In the genomic region with DNA sequence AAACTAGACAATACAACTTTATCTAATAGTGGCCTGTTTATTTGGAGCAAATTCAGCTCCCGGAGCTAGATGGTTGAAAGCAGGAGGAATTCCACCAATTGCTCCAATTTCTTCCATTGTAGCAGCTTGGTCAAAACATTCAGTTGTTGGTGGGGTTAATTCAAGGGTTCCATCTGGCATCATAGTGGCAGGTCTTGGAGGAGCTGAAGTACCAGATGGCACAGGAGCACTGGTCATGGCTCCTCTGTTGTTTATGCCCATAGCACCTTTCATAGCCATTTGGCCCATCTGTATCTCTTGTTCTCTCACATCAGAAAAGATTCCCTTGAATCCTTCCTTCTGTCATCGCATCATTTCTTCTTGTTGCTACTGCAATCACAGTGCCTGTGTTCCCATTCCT, we compare ENCODE assay signal across 17 mouse cellular contexts. TPM values are rescaled to one million over a fixed set of nuclear protein-coding genes. Genes with fewer than 3 reads are reported as not detected.
"Had no signal": no experiment of that assay in that cellular context is flagged by ENCODE, and none has a peak within 500 bp of the region (broad histone marks: within the 10 kb centered on the region; RNA-seq: fewer than 3 reads in every experiment).

No protein-coding gene starts in this region.

- H3K4me3 ChIP-seq: limb, embryonic 15.5 days; liver, embryonic 12.5 days; midbrain, embryonic 10.5 days; neural tube, embryonic 13.5 days had no signal

- H3K27me3 ChIP-seq: limb, embryonic 15.5 days; liver, embryonic 12.5 days; neural tube, embryonic 13.5 days had no signal

- H3K27ac ChIP-seq: limb, embryonic 15.5 days; liver, embryonic 12.5 days; midbrain, embryonic 10.5 days; neural tube, embryonic 13.5 days had no signal

- H3K4me1 ChIP-seq: limb, embryonic 15.5 days; liver, embryonic 12.5 days; neural tube, embryonic 13.5 days had no signal

- H3K9ac ChIP-seq: limb, embryonic 15.5 days; liver, embryonic 12.5 days; lung, embryonic 14.5 days; neural tube, embryonic 13.5 days had no signal

- H3K36me3 ChIP-seq: limb, embryonic 15.5 days; liver, embryonic 12.5 days; midbrain, embryonic 10.5 days; neural tube, embryonic 13.5 days had no signal

- H3K9me3 ChIP-seq: limb, embryonic 15.5 days; liver, embryonic 12.5 days; midbrain, embryonic 10.5 days; neural tube, embryonic 13.5 days had no signal

- ATAC-seq: liver, embryonic 12.5 days had no signal

- DNase-seq: kidney, postnatal 25 days; layer of hippocampus, postnatal 36 days; lung, embryonic 14.5 days; lung, postnatal 10 days; midbrain, embryonic 14.5 days; right cerebral cortex, adult 18-20 months; right cerebral cortex, postnatal 25 days had no signal

- H3K4me2 ChIP-seq: limb, embryonic 15.5 days; liver, embryonic 12.5 days; lung, embryonic 14.5 days; neural tube, embryonic 13.5 days had no signal

RNA-seq across cellular contexts. Expression of a gene that starts 2.7 kb away (rescaled TPM):
- polyA plus RNA-seq: kidney, embryonic 16.5 days; limb, embryonic 11.5 days; limb, embryonic 15.5 days; liver, embryonic 12.5 days; liver, embryonic 16.5 days; lung, embryonic 14.5 days; midbrain, embryonic 10.5 days; midbrain, embryonic 14.5 days; neural tube, embryonic 13.5 days; small intestine, adult 2 months; stomach, embryonic 16.5 days; thymus, postnatal 0 days had no signal

RNA-seq across cellular contexts. Expression of a gene that starts 12.3 kb away (rescaled TPM):
- polyA plus RNA-seq: kidney, embryonic 16.5 days; limb, embryonic 11.5 days; limb, embryonic 15.5 days; liver, embryonic 12.5 days; liver, embryonic 16.5 days; lung, embryonic 14.5 days; midbrain, embryonic 10.5 days; midbrain, embryonic 14.5 days; neural tube, embryonic 13.5 days; small intestine, adult 2 months; stomach, embryonic 16.5 days; thymus, postnatal 0 days had no signal

RNA-seq across cellular contexts. Expression of a gene that starts 29.7 kb away (rescaled TPM):
- polyA plus RNA-seq: kidney, embryonic 16.5 days; limb, embryonic 11.5 days; limb, embryonic 15.5 days; liver, embryonic 12.5 days; liver, embryonic 16.5 days; lung, embryonic 14.5 days; midbrain, embryonic 10.5 days; midbrain, embryonic 14.5 days; neural tube, embryonic 13.5 days; small intestine, adult 2 months; stomach, embryonic 16.5 days; thymus, postnatal 0 days had no signal

RNA-seq across cellular contexts. Expression of a gene that starts 41.7 kb away (rescaled TPM):
- polyA plus RNA-seq: kidney, embryonic 16.5 days; limb, embryonic 11.5 days; limb, embryonic 15.5 days; liver, embryonic 12.5 days; liver, embryonic 16.5 days; lung, embryonic 14.5 days; midbrain, embryonic 10.5 days; midbrain, embryonic 14.5 days; neural tube, embryonic 13.5 days; small intestine, adult 2 months; stomach, embryonic 16.5 days; thymus, postnatal 0 days had no signal

RNA-seq across cellular contexts. Expression of a gene that starts 49.1 kb away (rescaled TPM):
- polyA plus RNA-seq: kidney, embryonic 16.5 days; limb, embryonic 11.5 days; limb, embryonic 15.5 days; liver, embryonic 12.5 days; liver, embryonic 16.5 days; lung, embryonic 14.5 days; midbrain, embryonic 10.5 days; midbrain, embryonic 14.5 days; neural tube, embryonic 13.5 days; small intestine, adult 2 months; stomach, embryonic 16.5 days had no signal
